Mouse (Mus musculus): ENCODE results near the gene Btbd3. TPM values are rescaled to one million over a fixed set of nuclear protein-coding genes. Genes with fewer than 3 reads are reported as not detected.

Gene Btbd3
- polyA plus RNA-seq, 1 experiment from 2014 or later = 8.3 TPM

- peaks cover 89% of the 10 kb centered on the region for H3K4me1 ChIP-seq
- WGBS = 66% methylated on average over 11 of the region's 11 CpGs
- no peak overlapping the region for H3K4me2 ChIP-seq
- 0 out of 2 replicates have a peak overlapping the region, but pooled peaks have one; percentile 12 for H3K27ac ChIP-seq (replicated peaks)
- no peak for ATAC-seq (ENCODE audit: extremely low read depth, insufficient number of reproducible peaks, low FRiP score, low TSS enrichment)
- H3K4me3 ChIP-seq = no peak overlapping the region
- no peaks in the 10 kb centered on the region for H3K9me3 ChIP-seq
- H3K27me3 ChIP-seq (replicated peaks) = no peaks in the 10 kb centered on the region
- H3K36me3 ChIP-seq = no peaks in the 10 kb centered on the region
- H3K9ac ChIP-seq = no peak overlapping the region
Measured at GRCm38 (mm10) chr2:138262885-138263284, 6.5 kb downstream of the Btbd3 start.

GRCm38 (mm10) chr2:138265356-138266005 is 9.1 kb downstream of the Btbd3 start:
- no peak; the same call in 1 of the 2 replicates for ATAC-seq (ENCODE audit: extremely low read depth, insufficient number of reproducible peaks, low FRiP score, low TSS enrichment)
- peak overlapping the region; percentile 47 for H3K4me2 ChIP-seq
- WGBS = 18% methylated on average over 13 of the region's 13 CpGs
- H3K27ac ChIP-seq (replicated peaks) = peak overlapping the region; percentile 72
- peak overlapping the region; percentile 53 for H3K9ac ChIP-seq
- no peaks in the 10 kb centered on the region for H3K27me3 ChIP-seq (replicated peaks)
- H3K36me3 ChIP-seq = no peaks in the 10 kb centered on the region
- H3K9me3 ChIP-seq = no peaks in the 10 kb centered on the region
- H3K4me3 ChIP-seq = 0 out of 2 replicates have a peak overlapping the region, but pooled peaks have one; percentile 6
- peaks cover 79% of the 10 kb centered on the region for H3K4me1 ChIP-seq

- no peaks in the 10 kb centered on the region for H3K9me3 ChIP-seq
- ATAC-seq (ENCODE audit: extremely low read depth, insufficient number of reproducible peaks, low FRiP score, low TSS enrichment) = no peak
- no peak overlapping the region for H3K4me2 ChIP-seq
- H3K27ac ChIP-seq (replicated peaks) = no peak overlapping the region
- 82% methylated on average over 5 of the region's 5 CpGs for WGBS
- H3K27me3 ChIP-seq (replicated peaks) = no peaks in the 10 kb centered on the region
- peaks cover 68% of the 10 kb centered on the region for H3K4me1 ChIP-seq
- H3K9ac ChIP-seq = no peak overlapping the region
- no peaks in the 10 kb centered on the region for H3K36me3 ChIP-seq
- H3K4me3 ChIP-seq = no peak overlapping the region
Measured at GRCm38 (mm10) chr2:138266679-138267078, 10.3 kb downstream of the Btbd3 start.

DNA sequence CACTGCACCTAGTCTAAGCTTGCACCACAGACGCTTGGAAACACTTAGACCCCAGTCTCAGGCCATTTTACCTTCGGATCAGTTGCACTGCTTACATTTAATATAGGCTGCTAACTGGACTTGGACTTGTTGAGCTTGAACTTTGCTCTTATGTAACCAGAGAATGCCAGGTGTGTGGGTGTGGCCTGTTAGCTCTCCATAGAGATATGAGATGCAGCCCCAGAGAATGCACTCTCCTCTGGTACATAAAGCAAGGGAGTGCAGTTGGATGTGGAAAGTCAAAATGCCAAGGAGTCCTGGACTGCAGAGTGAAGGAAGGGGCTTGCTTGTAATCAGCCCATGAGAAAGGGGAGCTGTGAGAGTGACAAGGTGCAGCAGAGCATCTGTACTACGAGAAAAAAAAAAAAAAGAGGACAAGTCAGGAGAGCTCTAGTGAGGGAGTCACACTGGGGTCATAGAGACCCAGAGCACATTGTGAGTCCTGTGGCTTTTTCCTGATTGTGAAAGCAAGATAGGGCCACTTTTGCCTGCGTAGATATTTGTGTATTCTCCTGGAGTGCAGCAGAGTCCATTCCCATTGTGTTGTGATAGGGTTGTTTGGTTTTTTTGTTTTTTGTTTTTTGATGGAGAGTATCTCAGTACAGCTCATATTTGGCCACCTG is 11.6 kb downstream of the Btbd3 start:
- no peaks in the 10 kb centered on the region for H3K9me3 ChIP-seq
- H3K27me3 ChIP-seq (replicated peaks) = no peaks in the 10 kb centered on the region
- H3K9ac ChIP-seq = no peak overlapping the region
- 45% methylated on average over 4 of the region's 4 CpGs for WGBS
- no peaks in the 10 kb centered on the region for H3K36me3 ChIP-seq
- H3K4me1 ChIP-seq = peaks cover 56% of the 10 kb centered on the region
- no peak for ATAC-seq (ENCODE audit: extremely low read depth, insufficient number of reproducible peaks, low FRiP score, low TSS enrichment)
- H3K27ac ChIP-seq (replicated peaks) = 0 out of 2 replicates have a peak overlapping the region, but pooled peaks have one; percentile 7
- H3K4me3 ChIP-seq = no peak overlapping the region
- H3K4me2 ChIP-seq = no peak overlapping the region

GRCm38 (mm10) chr2:138269330-138269729 is 13.0 kb downstream of the Btbd3 start:
- H3K4me1 ChIP-seq = peaks cover 58% of the 10 kb centered on the region
- no peaks in the 10 kb centered on the region for H3K36me3 ChIP-seq
- H3K9me3 ChIP-seq = no peaks in the 10 kb centered on the region
- no peak overlapping the region for H3K9ac ChIP-seq
- no peak overlapping the region for H3K4me3 ChIP-seq
- no peaks in the 10 kb centered on the region for H3K27me3 ChIP-seq (replicated peaks)
- H3K27ac ChIP-seq (replicated peaks) = no peak overlapping the region
- no peak overlapping the region for H3K4me2 ChIP-seq
- ATAC-seq (ENCODE audit: extremely low read depth, insufficient number of reproducible peaks, low FRiP score, low TSS enrichment) = no peak

DNA sequence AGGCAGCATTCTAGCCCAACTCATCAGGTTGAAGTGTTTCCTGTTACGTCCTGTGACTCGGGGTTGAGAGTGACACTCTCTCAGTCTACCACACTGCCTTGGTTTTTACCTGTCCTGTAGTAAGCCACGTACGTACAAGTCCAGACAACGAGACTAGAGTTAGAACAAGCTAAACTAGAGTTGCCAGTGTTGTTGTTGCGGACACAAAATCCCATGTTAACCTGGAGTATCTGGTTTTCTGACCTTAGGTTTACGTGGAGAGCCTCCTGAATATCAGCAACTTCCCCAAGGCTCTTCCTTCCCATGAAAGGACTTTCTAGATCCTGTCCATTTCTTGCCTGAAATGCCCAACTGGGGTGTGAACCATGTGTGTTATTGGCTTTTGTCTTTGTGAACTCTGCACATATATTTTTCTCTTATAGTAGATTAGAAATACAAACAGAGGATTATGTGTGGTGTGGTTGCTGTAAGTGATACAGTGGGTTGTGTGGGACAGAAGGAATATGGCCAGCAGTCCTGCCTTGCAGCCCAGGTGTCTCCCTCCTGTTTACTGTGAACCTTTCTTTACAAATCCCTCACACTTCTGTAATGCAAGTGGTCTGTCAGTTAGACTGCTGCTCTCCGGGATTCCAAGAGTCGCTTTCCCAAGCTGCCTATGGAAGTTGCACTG is 17.2 kb downstream of the Btbd3 start:
- no peaks in the 10 kb centered on the region for H3K36me3 ChIP-seq
- H3K27me3 ChIP-seq (replicated peaks) = no peaks in the 10 kb centered on the region
- no peaks in the 10 kb centered on the region for H3K9me3 ChIP-seq
- no peak overlapping the region for H3K4me3 ChIP-seq
- peaks cover 54% of the 10 kb centered on the region for H3K4me1 ChIP-seq
- H3K27ac ChIP-seq (replicated peaks) = no peak overlapping the region
- H3K9ac ChIP-seq = no peak overlapping the region
- 73% methylated on average over 9 of the region's 9 CpGs for WGBS
- no peak overlapping the region for H3K4me2 ChIP-seq
- no peak for ATAC-seq (ENCODE audit: extremely low read depth, insufficient number of reproducible peaks, low FRiP score, low TSS enrichment)

- Histone ChIP-seq H3K9me3 (no peaks in the 10 kb centered on the region), H3K36me3 (no peaks in the 10 kb centered on the region), H3K27me3 (replicated peaks) (no peaks in the 10 kb centered on the region), H3K4me3 (no peak overlapping the region), H3K4me1 (peaks cover 57% of the 10 kb centered on the region), H3K9ac (no peak overlapping the region), H3K4me2 (no peak overlapping the region), H3K27ac (replicated peaks) (no peak overlapping the region)
- 80% methylated on average over 5 of the region's 5 CpGs for WGBS
- ATAC-seq (ENCODE audit: extremely low read depth, insufficient number of reproducible peaks, low FRiP score, low TSS enrichment) = no peak
Measured at GRCm38 (mm10) chr2:138274086-138274485, 17.7 kb downstream of the Btbd3 start.

- H3K27ac ChIP-seq (replicated peaks) = peak overlapping the region; percentile 81
- no peaks in the 10 kb centered on the region for H3K9me3 ChIP-seq
- H3K4me1 ChIP-seq = peaks cover 75% of the 10 kb centered on the region
- peak overlapping the region; percentile 71 for H3K4me2 ChIP-seq
- H3K4me3 ChIP-seq = peak overlapping the region; percentile 51
- peaks cover 12% of the 10 kb centered on the region for H3K36me3 ChIP-seq
- ATAC-seq (ENCODE audit: extremely low read depth, insufficient number of reproducible peaks, low FRiP score, low TSS enrichment) = peak; percentile 68; the same call in 1 of the 2 replicates
- no peaks in the 10 kb centered on the region for H3K27me3 ChIP-seq (replicated peaks)
- WGBS = 11% methylated on average over 17 of the region's 17 CpGs
- H3K9ac ChIP-seq = peak overlapping the region; percentile 75
Measured at GRCm38 (mm10) chr2:138277842-138278691, 21.7 kb downstream of the Btbd3 start.

- Histone ChIP-seq H3K27me3 (replicated peaks) (no peaks in the 10 kb centered on the region), H3K4me3 (peak overlapping the region; percentile 51), H3K27ac (replicated peaks) (peak overlapping the region; percentile 81), H3K36me3 (peaks cover 22% of the 10 kb centered on the region), H3K4me1 (peaks cover 65% of the 10 kb centered on the region), H3K9me3 (no peaks in the 10 kb centered on the region), H3K4me2 (peak overlapping the region; percentile 71), H3K9ac (peak overlapping the region; percentile 75)
- ATAC-seq (ENCODE audit: extremely low read depth, insufficient number of reproducible peaks, low FRiP score, low TSS enrichment) = no peak
- WGBS = 52% methylated on average over 15 of the region's 15 CpGs
Measured at GRCm38 (mm10) chr2:138278853-138279640, 22.7 kb downstream of the Btbd3 start.

DNA sequence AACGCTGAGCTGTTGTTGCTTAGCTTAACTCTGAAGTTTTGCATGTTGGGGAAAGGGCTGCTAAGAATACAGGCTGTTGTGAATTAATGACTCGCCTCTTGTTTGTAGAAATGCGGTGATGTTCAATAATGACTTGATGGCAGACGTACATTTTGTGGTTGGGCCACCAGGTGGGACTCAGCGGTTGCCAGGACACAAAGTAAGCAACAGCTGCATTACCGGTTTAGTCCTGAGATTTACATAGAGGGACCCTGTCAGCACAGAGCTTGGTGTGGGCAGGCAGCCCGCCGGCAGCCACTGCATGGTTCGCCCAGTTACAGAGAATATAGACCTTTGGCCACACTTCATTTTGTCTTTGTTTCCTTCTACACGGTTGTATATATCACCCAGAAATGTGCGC is 23.3 kb downstream of the Btbd3 start:
- no peak for ATAC-seq (ENCODE audit: extremely low read depth, insufficient number of reproducible peaks, low FRiP score, low TSS enrichment)
- H3K9ac ChIP-seq = peak overlapping the region; percentile 75
- H3K9me3 ChIP-seq = no peaks in the 10 kb centered on the region
- peak overlapping the region; percentile 71 for H3K4me2 ChIP-seq
- peaks cover 59% of the 10 kb centered on the region for H3K4me1 ChIP-seq
- H3K27me3 ChIP-seq (replicated peaks) = no peaks in the 10 kb centered on the region
- H3K27ac ChIP-seq (replicated peaks) = peak overlapping the region; percentile 81
- H3K4me3 ChIP-seq = peak overlapping the region; percentile 51
- H3K36me3 ChIP-seq = peaks cover 28% of the 10 kb centered on the region
- 45% methylated on average over 11 of the region's 11 CpGs for WGBS

All from heart, embryonic 13.5 days (tissue).